In genomic region chr3:83991691-83992524, GRCm38 (mm10) we compare ENCODE assay signal across 18 mouse cellular contexts. TPM values are rescaled to one million over a fixed set of nuclear protein-coding genes. Genes with fewer than 3 reads are reported as not detected.
DNase-seq lines count a peak whose midpoint lies in the region; ATAC-seq and TF ChIP-seq lines count a peak whose summit lies in the region.
"Had no signal": no experiment of that assay in that cellular context is flagged by ENCODE, and none has a peak within 500 bp of the region (broad histone marks: within the 10 kb centered on the region; RNA-seq: fewer than 3 reads in every experiment).

No protein-coding gene starts in this region.

- H3K9me3 ChIP-seq in forebrain, embryonic 15.5 days, result no peaks in the 10 kb centered on the region
- no peaks in the 10 kb centered on the region for H3K9me3 ChIP-seq in forebrain, embryonic 12.5 days
- no peaks in the 10 kb centered on the region for H3K9me3 ChIP-seq in liver, postnatal 0 days (ENCODE audit: low read length)
- H3K9me3 ChIP-seq in liver, embryonic 12.5 days (replicated peaks), result no peaks in the 10 kb centered on the region
- H3K9me3 ChIP-seq: embryonic facial prominence, embryonic 10.5 days; liver, embryonic 15.5 days; neural tube, embryonic 12.5 days had no signal

- no peaks in the 10 kb centered on the region for H3K36me3 ChIP-seq in forebrain, embryonic 15.5 days
- no peaks in the 10 kb centered on the region for H3K36me3 ChIP-seq in forebrain, embryonic 12.5 days (replicated peaks)
- H3K36me3 ChIP-seq in liver, postnatal 0 days (replicated peaks; ENCODE audit: insufficient read depth, low read length), result peaks cover 4% of the 10 kb centered on the region; the same call in 1 of the 2 replicates
- no peaks in the 10 kb centered on the region; the same call in 1 of the 2 replicates for H3K36me3 ChIP-seq in liver, embryonic 12.5 days
- H3K36me3 ChIP-seq: liver, embryonic 15.5 days; neural tube, embryonic 12.5 days had no signal

- no peak for DNase-seq in liver, postnatal 0 days
- DNase-seq in layer of hippocampus, adult 9-11 months, result no peak
- DNase-seq in lung, adult 2 months, result no peak
- DNase-seq: cerebellum, adult 9-10 months; gastrocnemius, adult 2 months; layer of hippocampus, postnatal 36 days; retina, postnatal 1 day; thymus, adult 2 months had no signal

- H3K4me1 ChIP-seq in forebrain, embryonic 15.5 days, result peaks cover 100% of the 10 kb centered on the region
- H3K4me1 ChIP-seq in forebrain, embryonic 12.5 days, result peaks cover 96% of the 10 kb centered on the region
- peaks cover 59% of the 10 kb centered on the region for H3K4me1 ChIP-seq in liver, postnatal 0 days (ENCODE audit: insufficient read depth)
- H3K4me1 ChIP-seq in liver, embryonic 12.5 days, result peaks cover 51% of the 10 kb centered on the region
- H3K4me1 ChIP-seq in brown adipose tissue, adult 24 weeks (ENCODE audit: control insufficient read depth, insufficient read depth, insufficient read length, low read length), result peaks cover 16% of the 10 kb centered on the region
- peaks cover 18% of the 10 kb centered on the region for H3K4me1 ChIP-seq in lung, adult 2 months (ENCODE audit: control insufficient read depth, insufficient read depth, low read length)

- no peak for TF ChIP-seq POLR2A in lung, adult 2 months (IDR thresholded peaks at IDR 0.05; ENCODE audit: borderline replicate concordance, extremely low read depth, low read depth, low read length)

- TF ChIP-seq EP300 in liver, postnatal 0 days (IDR thresholded peaks at IDR 0.05; ENCODE audit: low read depth), result no peak

- no peak for ATAC-seq in forebrain, embryonic 15.5 days (replicated peaks)
- no peak for ATAC-seq in forebrain, embryonic 12.5 days (ENCODE audit: low FRiP score)
- ATAC-seq in liver, postnatal 0 days, result no peak
- no peak for ATAC-seq in liver, embryonic 12.5 days
- peak; percentile 61 for ATAC-seq in monocyte, adult 5-6 weeks (replicated peaks; ENCODE audit: insufficient number of reproducible peaks, low FRiP score, low TSS enrichment, poor library complexity, severe bottlenecking)
- ATAC-seq: intestine, embryonic 16.5 days had no signal

- peak; percentile 17 for TF ChIP-seq CTCF in liver, postnatal 0 days (IDR thresholded peaks at IDR 0.05; ENCODE audit: low read depth)
- no peak for TF ChIP-seq CTCF in lung, adult 2 months (IDR thresholded peaks at IDR 0.05; ENCODE audit: insufficient read depth, low read length)

- H3K27ac ChIP-seq in forebrain, embryonic 15.5 days (replicated peaks), result peak overlapping the region; percentile 78
- H3K27ac ChIP-seq in forebrain, embryonic 12.5 days, result no peak overlapping the region
- H3K27ac ChIP-seq in liver, postnatal 0 days (ENCODE audit: low read depth), result no peak overlapping the region
- no peak overlapping the region for H3K27ac ChIP-seq in liver, embryonic 12.5 days
- H3K27ac ChIP-seq in brown adipose tissue, adult 24 weeks (replicated peaks; ENCODE audit: low read depth, low read length), result 0 out of 2 replicates have a peak overlapping the region, but pooled peaks have one; percentile 3
- H3K27ac ChIP-seq: embryonic facial prominence, embryonic 10.5 days; gastrocnemius, adult 2 months; liver, embryonic 15.5 days; macrophage; neural tube, embryonic 12.5 days had no signal

- no peak overlapping the region for H3K4me3 ChIP-seq in forebrain, embryonic 15.5 days
- H3K4me3 ChIP-seq in forebrain, embryonic 12.5 days (replicated peaks), result no peak overlapping the region
- H3K4me3 ChIP-seq in liver, postnatal 0 days (ENCODE audit: low read depth, low read length), result no peak overlapping the region
- H3K4me3 ChIP-seq in liver, embryonic 12.5 days, result no peak overlapping the region
- H3K4me3 ChIP-seq in brown adipose tissue, adult 24 weeks (ENCODE audit: insufficient read depth, low read depth, low read length), result no peak overlapping the region
- no peak overlapping the region for H3K4me3 ChIP-seq in lung, adult 2 months (replicated peaks; ENCODE audit: extremely low read depth, low read depth, low read length)
- H3K4me3 ChIP-seq: embryonic facial prominence, embryonic 10.5 days; gastrocnemius, adult 2 months; liver, embryonic 15.5 days; neural tube, embryonic 12.5 days had no signal

- 86% methylated on average over 8 of the region's 8 CpGs for WGBS in forebrain, embryonic 15.5 days
- 91% methylated on average over 8 of the region's 8 CpGs for WGBS in forebrain, embryonic 12.5 days
- 78% methylated on average over 8 of the region's 8 CpGs for WGBS in liver, postnatal 0 days (ENCODE audit: insufficient replicate concordance)
- 75% methylated on average over 8 of the region's 8 CpGs for WGBS in liver, embryonic 12.5 days (ENCODE audit: insufficient replicate concordance)
- WGBS in lung, adult 2 months, result 82% methylated on average over 8 of the region's 8 CpGs

- H3K9ac ChIP-seq in forebrain, embryonic 15.5 days (replicated peaks), result no peak overlapping the region
- no peak overlapping the region for H3K9ac ChIP-seq in forebrain, embryonic 12.5 days
- H3K9ac ChIP-seq in liver, postnatal 0 days (replicated peaks), result no peak overlapping the region
- H3K9ac ChIP-seq in liver, embryonic 12.5 days, result no peak overlapping the region
- H3K9ac ChIP-seq: liver, embryonic 15.5 days; neural tube, embryonic 12.5 days had no signal

- no peaks in the 10 kb centered on the region for H3K27me3 ChIP-seq in forebrain, embryonic 15.5 days
- H3K27me3 ChIP-seq in forebrain, embryonic 12.5 days, result no peaks in the 10 kb centered on the region
- H3K27me3 ChIP-seq in liver, postnatal 0 days (ENCODE audit: insufficient read depth, low read length), result no peaks in the 10 kb centered on the region
- no peaks in the 10 kb centered on the region for H3K27me3 ChIP-seq in liver, embryonic 12.5 days (replicated peaks)
- H3K27me3 ChIP-seq: liver, embryonic 15.5 days; neural tube, embryonic 12.5 days had no signal

- H3K4me2 ChIP-seq in forebrain, embryonic 15.5 days (replicated peaks), result no peak overlapping the region
- no peak overlapping the region for H3K4me2 ChIP-seq in forebrain, embryonic 12.5 days
- H3K4me2 ChIP-seq in liver, postnatal 0 days (ENCODE audit: low read depth, low read length), result no peak overlapping the region
- H3K4me2 ChIP-seq in liver, embryonic 12.5 days, result no peak overlapping the region
- H3K4me2 ChIP-seq: liver, embryonic 15.5 days; neural tube, embryonic 12.5 days had no signal

RNA-seq across cellular contexts. Expression of gene Tmem131l, which starts 48.1 kb away (rescaled TPM):
- polyA plus RNA-seq in forebrain, embryonic 15.5 days (2015; fragmentation: Nextera tagmentation; extraction: Ambion mirVana), result 125 and 130 TPM in 2 replicates
- 116 and 130 TPM in 2 replicates for polyA plus RNA-seq in forebrain, embryonic 12.5 days (2016; fragmentation: Nextera tagmentation; extraction: Ambion mirVana)
- polyA plus RNA-seq in liver, postnatal 0 days (2015; fragmentation: Nextera tagmentation; extraction: Ambion mirVana), result 19.1 and 20.2 TPM in 2 replicates
- 30.3 and 32.0 TPM in 2 replicates for polyA plus RNA-seq in liver, embryonic 12.5 days (2016; fragmentation: Nextera tagmentation; extraction: Ambion mirVana)
- 8.4 and 9.8 TPM in 2 replicates for polyA plus RNA-seq in brown adipose tissue, adult 24 weeks (2012; ENCODE audit: insufficient read depth, insufficient read length, missing spikeins)
- total RNA-seq in monocyte, adult 5-6 weeks (2017), result 41.7 to 63.6 TPM (median 57.3 TPM) in 3 replicates
- 21.3 and 24.5 TPM in 2 replicates for polyA plus RNA-seq in lung, adult 2 months (2012; rRNA removed)

Comparison
In these comparisons a context has a peak if more than half of its experiments do, and no peak if none do; other contexts are left out.
1. H3K27ac ChIP-seq: peak in forebrain, embryonic 15.5 days (single experiment) and brown adipose tissue, adult 24 weeks (single experiment); none in forebrain, embryonic 12.5 days (single experiment), liver, postnatal 0 days (single experiment) and liver, embryonic 12.5 days (single experiment).